Mouse (Mus musculus): Measurements from ENCODE around the gene Arih2. TPM values are rescaled to one million over a fixed set of nuclear protein-coding genes. Genes with fewer than 3 reads are reported as not detected.
"Not testable (repeated sequence)": the region's sequence is repeated elsewhere in the genome, so short reads cannot be mapped to it uniquely, and the experiment has no call there.

Arih2 gene
- polyA plus RNA-seq, 1 experiment = 43.7 TPM

DNA sequence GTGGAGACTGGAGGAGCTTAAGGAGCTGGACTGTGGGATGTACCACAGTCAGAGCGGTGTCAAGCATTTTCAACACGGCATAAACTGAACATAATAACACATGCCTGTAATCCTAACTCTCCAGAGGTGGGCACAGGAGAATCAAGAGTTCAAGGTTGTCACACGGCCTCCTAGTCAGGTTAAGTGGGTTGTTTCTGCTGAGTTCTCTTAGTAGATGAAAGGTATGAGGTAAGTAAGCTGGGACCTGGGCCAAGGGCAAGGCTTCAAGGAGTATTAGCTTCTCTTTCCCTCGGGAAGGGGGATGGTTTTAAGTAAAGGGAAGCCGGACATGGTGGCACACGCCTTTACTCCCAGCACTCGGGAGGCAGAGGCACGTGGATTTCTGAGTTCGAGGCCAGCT, 39.3 kb upstream of the Arih2 start:
- H3K4me1 ChIP-seq (ENCODE audit: control insufficient read depth, insufficient read depth, low read length) = peaks cover 3% of the 10 kb centered on the region
- no peak overlapping the region for H3K27ac ChIP-seq (ENCODE audit: insufficient read depth, low read length)
- TF ChIP-seq CTCF (IDR thresholded peaks at IDR 0.05; ENCODE audit: extremely low read depth, insufficient read depth, low read length) (no peak), POLR2A (IDR thresholded peaks at IDR 0.05; ENCODE audit: extremely low read depth, insufficient read depth, low read length) (no peak)
- no peak overlapping the region for H3K4me3 ChIP-seq (ENCODE audit: insufficient read depth, low read length)

DNA sequence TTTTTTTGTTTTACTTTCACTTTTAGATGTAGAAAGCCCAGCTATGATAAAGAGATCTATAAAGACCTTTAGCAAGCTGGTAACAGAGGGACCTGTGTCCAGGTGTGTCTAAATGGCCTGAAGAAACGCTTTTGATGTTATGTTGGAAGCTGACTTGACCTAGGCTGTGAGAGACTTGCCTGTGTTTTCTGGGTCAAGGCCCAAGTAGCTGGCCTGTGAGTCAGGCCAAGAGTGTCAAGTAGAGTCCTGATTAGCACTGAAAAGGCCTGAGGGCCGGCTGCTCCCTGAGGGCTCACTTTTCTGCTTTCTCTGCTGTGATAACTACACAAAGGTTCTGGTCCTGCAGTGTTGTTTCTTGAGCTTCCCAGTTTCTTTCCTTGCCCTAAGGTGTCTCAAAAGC, 38.5 kb upstream of the Arih2 start:
- TF ChIP-seq POLR2A (IDR thresholded peaks at IDR 0.05; ENCODE audit: extremely low read depth, insufficient read depth, low read length) (no peak), CTCF (IDR thresholded peaks at IDR 0.05; ENCODE audit: extremely low read depth, insufficient read depth, low read length) (no peak)
- Histone ChIP-seq H3K4me3 (ENCODE audit: insufficient read depth, low read length) (no peak overlapping the region), H3K27ac (ENCODE audit: insufficient read depth, low read length) (no peak overlapping the region), H3K4me1 (ENCODE audit: control insufficient read depth, insufficient read depth, low read length) (peaks cover 3% of the 10 kb centered on the region)

DNA sequence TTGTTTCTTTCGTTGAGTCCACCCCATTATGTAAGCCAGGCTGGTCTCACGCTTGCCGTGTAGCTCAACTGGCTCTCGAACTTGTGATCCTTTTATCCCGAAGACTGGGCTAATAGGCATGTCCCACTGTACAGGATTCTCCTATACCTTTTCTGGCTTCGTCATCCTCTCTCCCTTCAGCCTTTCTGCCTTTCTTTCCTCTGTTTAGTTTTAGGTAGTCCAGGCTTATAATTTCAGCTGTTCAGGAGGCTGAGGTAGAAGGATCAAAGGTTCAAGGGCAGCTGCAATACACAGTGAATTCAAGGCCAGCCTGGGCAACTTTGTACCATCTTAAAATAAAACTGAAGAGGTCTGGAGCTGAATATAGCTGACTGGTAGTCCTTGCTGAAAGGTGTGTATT, 38.0 kb upstream of the Arih2 start:
- Histone ChIP-seq H3K4me1 (ENCODE audit: control insufficient read depth, insufficient read depth, low read length) (peaks cover 3% of the 10 kb centered on the region), H3K27ac (ENCODE audit: insufficient read depth, low read length) (no peak overlapping the region), H3K4me3 (ENCODE audit: insufficient read depth, low read length) (no peak overlapping the region)
- no peak for TF ChIP-seq POLR2A (IDR thresholded peaks at IDR 0.05; ENCODE audit: extremely low read depth, insufficient read depth, low read length)
- TF ChIP-seq CTCF (IDR thresholded peaks at IDR 0.05; ENCODE audit: extremely low read depth, insufficient read depth, low read length) = no peak

DNA sequence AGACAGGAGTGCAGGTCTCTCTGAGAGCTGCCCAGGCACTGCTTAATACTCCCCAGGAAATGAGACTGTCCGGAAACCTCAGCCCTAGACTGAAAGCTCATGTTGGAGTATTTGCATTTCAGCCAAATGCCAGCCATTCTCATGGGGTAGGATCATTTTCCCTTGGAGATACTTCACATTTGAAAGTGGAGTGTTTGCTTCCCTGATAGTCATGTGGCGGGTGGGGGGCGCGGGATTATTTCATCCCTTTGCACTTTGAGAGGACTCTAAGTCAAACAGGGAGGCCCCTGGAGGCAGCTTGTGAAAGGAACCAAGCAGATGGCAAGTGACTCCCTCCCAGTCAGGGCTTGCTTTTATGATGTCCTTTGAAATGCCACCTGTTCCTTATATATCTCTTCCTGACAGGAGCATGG, 37.3 kb upstream of the Arih2 start:
- Histone ChIP-seq H3K4me3 (ENCODE audit: insufficient read depth, low read length) (no peak overlapping the region), H3K4me1 (ENCODE audit: control insufficient read depth, insufficient read depth, low read length) (peaks cover under 1% of the 10 kb centered on the region), H3K27ac (ENCODE audit: insufficient read depth, low read length) (no peak overlapping the region)
- TF ChIP-seq POLR2A (IDR thresholded peaks at IDR 0.05; ENCODE audit: extremely low read depth, insufficient read depth, low read length) (no peak), CTCF (IDR thresholded peaks at IDR 0.05; ENCODE audit: extremely low read depth, insufficient read depth, low read length) (no peak)

DNA sequence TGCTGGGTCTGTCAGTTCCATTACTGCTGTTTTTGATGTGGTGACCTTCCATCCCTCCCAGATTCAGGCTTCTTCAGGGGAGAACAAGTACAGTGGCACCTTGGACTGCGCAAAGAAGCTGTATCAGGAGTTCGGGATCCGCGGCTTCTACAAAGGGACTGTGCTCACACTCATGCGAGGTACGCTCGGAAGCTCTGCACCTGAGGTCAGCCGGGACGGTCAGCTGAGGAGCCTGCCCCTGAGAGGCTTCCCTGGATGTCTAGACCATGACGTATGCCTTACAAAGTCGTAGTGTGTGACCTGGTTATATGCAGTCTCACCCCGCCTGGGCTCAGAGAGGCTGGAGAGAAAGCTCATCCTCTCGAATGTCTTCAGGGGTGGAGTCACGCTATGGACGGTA, 30.8 kb upstream of the Arih2 start:
- Histone ChIP-seq H3K4me3 (ENCODE audit: insufficient read depth, low read length) (no peak overlapping the region), H3K4me1 (ENCODE audit: control insufficient read depth, insufficient read depth, low read length) (no peaks in the 10 kb centered on the region), H3K27ac (ENCODE audit: insufficient read depth, low read length) (no peak overlapping the region)
- no peak for TF ChIP-seq CTCF (IDR thresholded peaks at IDR 0.05; ENCODE audit: extremely low read depth, insufficient read depth, low read length)
- no peak for TF ChIP-seq POLR2A (IDR thresholded peaks at IDR 0.05; ENCODE audit: extremely low read depth, insufficient read depth, low read length)

DNA sequence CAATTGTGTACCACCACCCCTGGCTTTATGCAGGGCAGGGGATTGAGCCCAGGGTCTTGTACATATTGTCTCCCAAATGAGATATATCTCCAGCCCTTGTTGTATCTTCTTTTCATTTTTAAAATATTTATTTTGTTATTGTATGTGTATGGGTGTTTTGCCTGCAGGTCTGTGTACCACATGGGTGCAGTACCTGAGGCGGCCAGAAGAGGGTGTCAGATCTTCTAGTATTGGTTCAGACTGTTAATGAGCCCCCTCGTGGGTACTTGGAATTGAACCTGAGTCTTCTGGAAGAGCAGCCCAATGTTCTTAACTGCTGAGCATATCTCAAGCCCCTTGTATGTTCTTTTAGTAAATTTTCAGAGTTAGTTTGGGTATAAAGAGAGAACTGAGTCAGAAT, 24.0 kb upstream of the Arih2 start:
- Histone ChIP-seq H3K4me3 (ENCODE audit: insufficient read depth, low read length) (no peak overlapping the region), H3K27ac (ENCODE audit: insufficient read depth, low read length) (no peak overlapping the region), H3K4me1 (ENCODE audit: control insufficient read depth, insufficient read depth, low read length) (no peaks in the 10 kb centered on the region)
- TF ChIP-seq CTCF (IDR thresholded peaks at IDR 0.05; ENCODE audit: extremely low read depth, insufficient read depth, low read length) (0 out of 2 replicates have a peak, but pooled peaks have one; percentile 19), POLR2A (IDR thresholded peaks at IDR 0.05; ENCODE audit: extremely low read depth, insufficient read depth, low read length) (no peak)

DNA sequence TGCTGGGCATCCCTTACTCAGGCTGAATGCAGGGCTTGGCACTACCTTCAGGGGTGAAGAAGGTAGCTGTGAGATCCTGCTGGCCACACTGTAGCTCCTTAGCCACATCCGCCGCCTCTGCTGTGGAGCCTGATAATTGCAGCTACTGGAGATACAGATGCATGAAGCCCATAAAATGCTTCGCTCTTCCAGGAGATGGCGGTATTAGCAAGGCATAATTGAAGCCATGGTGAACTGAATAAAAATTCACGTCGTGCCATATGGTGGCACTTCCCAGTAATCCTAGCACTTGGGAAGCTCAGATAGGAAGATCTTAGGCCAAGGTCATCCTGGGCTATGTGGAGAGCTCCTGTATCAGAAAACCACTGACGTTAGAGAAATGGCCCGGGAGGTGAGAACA, 20.7 kb upstream of the Arih2 start:
- H3K4me3 ChIP-seq (ENCODE audit: insufficient read depth, low read length) = no peak overlapping the region
- TF ChIP-seq POLR2A (IDR thresholded peaks at IDR 0.05; ENCODE audit: extremely low read depth, insufficient read depth, low read length) (no peak), CTCF (IDR thresholded peaks at IDR 0.05; ENCODE audit: extremely low read depth, insufficient read depth, low read length) (peak; percentile 43; the same call in 1 of the 2 replicates)
- no peaks in the 10 kb centered on the region for H3K4me1 ChIP-seq (ENCODE audit: control insufficient read depth, insufficient read depth, low read length)
- no peak overlapping the region for H3K27ac ChIP-seq (ENCODE audit: insufficient read depth, low read length)

DNA sequence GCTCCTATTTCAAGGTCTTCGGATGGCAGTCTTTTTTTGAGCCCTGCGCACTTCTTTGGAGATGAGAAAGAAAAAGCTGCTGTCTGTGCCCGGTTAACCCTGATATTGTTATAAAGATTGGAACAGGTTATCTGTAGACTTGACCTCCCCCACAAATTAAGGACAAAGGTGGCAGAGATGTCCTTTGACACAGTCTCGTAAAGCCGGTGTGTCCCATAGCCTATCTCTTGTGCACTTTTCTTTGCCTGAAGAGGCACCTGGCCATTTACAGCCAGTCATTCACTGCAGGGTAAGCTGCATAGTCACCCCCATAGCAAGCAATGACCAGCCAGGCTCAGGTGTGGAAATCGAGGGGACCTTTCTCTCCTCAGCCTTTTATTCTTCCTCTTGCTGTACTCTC, 13.5 kb upstream of the Arih2 start:
- Histone ChIP-seq H3K4me3 (ENCODE audit: insufficient read depth, low read length) (peak overlapping the region; percentile 93), H3K27ac (ENCODE audit: insufficient read depth, low read length) (no peak overlapping the region), H3K4me1 (ENCODE audit: control insufficient read depth, insufficient read depth, low read length) (peaks cover 5% of the 10 kb centered on the region)
- no peak for TF ChIP-seq CTCF (IDR thresholded peaks at IDR 0.05; ENCODE audit: extremely low read depth, insufficient read depth, low read length)
- no peak for TF ChIP-seq POLR2A (IDR thresholded peaks at IDR 0.05; ENCODE audit: extremely low read depth, insufficient read depth, low read length)

DNA sequence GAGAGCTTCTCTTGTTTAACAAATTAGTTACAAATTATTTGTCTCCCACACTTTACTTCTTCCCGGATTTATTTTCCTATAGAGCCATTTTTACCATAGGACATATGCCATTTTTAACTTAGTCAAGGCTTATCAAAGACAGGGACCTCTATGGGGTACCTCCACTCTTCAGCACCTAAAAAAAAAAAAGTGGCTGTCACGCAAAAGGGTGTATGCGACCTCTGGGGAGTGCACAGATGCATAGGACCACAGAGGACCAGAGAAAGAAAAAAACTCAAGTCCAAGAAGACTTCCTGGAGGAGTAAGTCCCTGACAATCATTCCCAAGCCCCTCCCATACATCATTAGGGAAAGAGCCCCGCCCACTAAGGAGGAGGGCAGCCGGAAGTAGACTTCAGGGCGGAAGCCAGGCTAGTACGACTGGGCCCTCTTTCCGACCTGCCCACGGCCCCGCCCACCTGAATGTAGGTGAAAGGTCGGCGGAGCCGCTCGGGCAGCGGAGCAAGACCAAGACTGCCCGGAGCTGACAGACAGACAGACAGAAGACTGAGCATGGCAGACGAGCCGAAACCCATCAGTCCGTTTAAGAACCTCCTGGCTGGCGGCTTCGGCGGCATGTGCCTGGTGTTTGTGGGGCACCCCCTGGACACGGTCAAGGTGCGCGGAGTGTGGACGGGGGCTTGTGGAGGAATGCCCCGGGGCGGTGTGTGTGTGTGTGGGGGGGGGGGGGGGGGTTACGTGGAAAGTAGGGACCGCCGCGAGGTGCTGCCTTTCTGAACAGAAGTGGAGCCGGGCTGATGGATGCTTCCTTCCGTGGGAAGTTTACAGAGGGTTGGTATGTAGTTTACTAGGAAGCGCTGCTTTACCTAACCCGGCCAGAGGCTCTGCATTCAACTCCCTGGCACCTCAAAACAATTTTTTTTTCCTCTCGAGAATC, 12.8 kb upstream of the Arih2 start, which contains the start of gene Slc25a20:
Gene Slc25a20, plus strand, starts transcription at position 412 of the 936 bp plus-strand sequence.
- no peak for TF ChIP-seq CTCF (IDR thresholded peaks at IDR 0.05; ENCODE audit: extremely low read depth, insufficient read depth, low read length)
- TF ChIP-seq POLR2A (IDR thresholded peaks at IDR 0.05; ENCODE audit: extremely low read depth, insufficient read depth, low read length) = peak; percentile 38; the same call in 1 of the 2 replicates
- Histone ChIP-seq H3K4me3 (ENCODE audit: insufficient read depth, low read length) (peak within 1 kb of the TSS; percentile 93), H3K4me1 (ENCODE audit: control insufficient read depth, insufficient read depth, low read length) (peaks cover 5% of the 10 kb centered on the region), H3K27ac (ENCODE audit: insufficient read depth, low read length) (no peak within 1 kb of the TSS)

DNA sequence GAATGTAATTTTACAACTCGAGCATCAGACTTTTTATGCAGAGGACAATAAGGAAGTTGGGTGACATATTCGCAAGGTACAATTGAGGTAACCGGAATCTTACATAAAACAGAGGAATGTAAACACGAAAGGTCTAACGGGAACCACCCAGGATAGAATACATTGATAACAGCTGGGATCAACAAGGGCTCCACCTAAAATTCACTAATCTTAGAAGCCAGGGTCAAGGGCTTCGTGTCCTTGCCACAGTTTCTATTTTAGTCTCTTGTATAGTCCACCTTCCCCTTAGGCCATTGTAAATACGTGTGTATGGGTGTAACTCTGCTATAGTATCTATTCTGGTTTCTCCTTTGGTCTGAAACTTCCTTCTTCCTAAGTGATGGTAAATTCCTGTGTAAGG, 6.7 kb upstream of the Arih2 start:
- H3K27ac ChIP-seq (ENCODE audit: insufficient read depth, low read length); H3K4me1 ChIP-seq (ENCODE audit: control insufficient read depth, insufficient read depth, low read length); H3K4me3 ChIP-seq (ENCODE audit: insufficient read depth, low read length): not testable (repeated sequence)
